Mouse (Mus musculus): ENCODE data around the gene Capn8. TPM values are rescaled to one million over a fixed set of nuclear protein-coding genes. Genes with fewer than 3 reads are reported as not detected.

The Capn8 gene
- polyA plus RNA-seq (2015; fragmentation: Illumina TruSeq; extraction: RNeasy Lipid Tissue Mini Kit (QIAGEN cat#74804); ENCODE audit: insufficient read depth, low read depth, low replicate concordance), result not detected

DNA sequence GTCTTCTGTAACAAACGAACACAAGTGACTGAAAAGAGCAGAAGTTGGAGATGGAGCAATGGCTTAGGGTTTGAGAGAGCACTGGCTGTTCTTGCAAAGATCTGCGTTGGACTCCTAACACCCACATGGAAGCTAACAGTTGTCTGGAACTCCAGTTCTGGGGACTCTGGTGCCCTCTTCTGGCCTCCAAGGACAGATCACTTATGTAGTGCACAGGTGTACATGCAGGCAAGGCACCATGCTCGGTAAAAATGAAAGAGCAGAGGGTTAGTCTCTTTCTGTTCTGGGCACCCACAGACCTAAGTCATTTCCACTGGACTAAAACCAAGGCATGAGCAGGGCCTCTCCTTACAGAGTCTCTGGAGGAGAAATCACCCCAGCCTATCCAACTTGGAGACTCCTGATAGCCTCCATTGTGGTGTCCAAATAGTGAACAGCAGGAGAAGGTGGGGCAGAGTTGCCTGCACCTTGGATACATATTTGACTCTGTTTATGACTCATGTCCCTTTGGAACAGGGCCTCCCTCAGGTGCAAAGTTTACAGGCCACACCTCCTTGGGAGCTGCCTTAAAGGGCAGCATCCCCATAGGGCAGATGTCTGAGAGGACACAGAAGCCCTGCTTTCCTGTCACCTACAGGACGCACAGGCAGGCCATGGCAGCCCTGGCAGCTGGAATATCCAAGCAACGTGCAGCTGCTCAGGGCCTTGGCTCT is at the start of gene Capn8:
Gene Capn8, plus strand, starts transcription at position 600 of the 713 bp plus-strand sequence.

GRCm38 (mm10) chr1:182516758-182517676 is 47.8 kb upstream of the Capn8 start, which contains the start of gene Capn2:
Gene Capn2, minus strand, starts transcription at chr1:182517608.

Other genes starting within 250 kb of the Capn8 start
- 3.6 TPM for gene Fbxo28, start 223.4 kb upstream of the Capn8 start, polyA plus RNA-seq (2015; fragmentation: Illumina TruSeq; extraction: RNeasy Lipid Tissue Mini Kit (QIAGEN cat#74804); ENCODE audit: insufficient read depth, low read depth, low replicate concordance)
- 4.2 TPM for gene Trp53bp2, start 155.8 kb upstream of the Capn8 start, polyA plus RNA-seq (2015; fragmentation: Illumina TruSeq; extraction: RNeasy Lipid Tissue Mini Kit (QIAGEN cat#74804); ENCODE audit: insufficient read depth, low read depth, low replicate concordance)
- 19.9 TPM for gene Capn2, start 47.4 kb upstream of the Capn8 start, polyA plus RNA-seq (2015; fragmentation: Illumina TruSeq; extraction: RNeasy Lipid Tissue Mini Kit (QIAGEN cat#74804); ENCODE audit: insufficient read depth, low read depth, low replicate concordance)
- gene Ccdc185, start 184.2 kb downstream of the Capn8 start, polyA plus RNA-seq (2015; fragmentation: Illumina TruSeq; extraction: RNeasy Lipid Tissue Mini Kit (QIAGEN cat#74804); ENCODE audit: insufficient read depth, low read depth, low replicate concordance), result not detected
- gene Susd4, start 198.9 kb downstream of the Capn8 start, polyA plus RNA-seq (2015; fragmentation: Illumina TruSeq; extraction: RNeasy Lipid Tissue Mini Kit (QIAGEN cat#74804); ENCODE audit: insufficient read depth, low read depth, low replicate concordance), result 0.74 TPM

Data from pancreas, adult 10 weeks (tissue).